Mouse (Mus musculus) mouse embryonic stem cell (cell line): Measurements from ENCODE around the gene Gbf1.

Experiments used
- in situ Hi-C, 2 experiments: fragments of 300-500 bp; cut with MboI; formaldehyde crosslinking; loops; 1 replicate in 1 of 2; 3 replicates in 1 of 2; pipeline ENCODE4 v1.14.3; 2019 to 2020; ENCODE audit warnings: low sequenced_read_pairs in 2 of 2, low pct_unique_long_range_greater_than_20kb in 1 of 2, mixed read lengths in 1 of 2; ENCODE audit not compliant: unreplicated experiment in 1 of 2

The Gbf1 gene

GRCm38 (mm10) chr19:46275307-46275706, 123.0 kb downstream of the Gbf1 start:
- in situ Hi-C loops, result no loop called here

- in situ Hi-C loops, result no loop called here
Measured at GRCm38 (mm10) chr19:46282081-46282849, 130.0 kb downstream of the Gbf1 start.

- in situ Hi-C loops, result no loop called here
Measured at GRCm38 (mm10) chr19:46284686-46285085, 132.4 kb downstream of the Gbf1 start.

- in situ Hi-C loops, result no loop called here
Measured at GRCm38 (mm10) chr19:46285631-46286030, 133.3 kb downstream of the Gbf1 start.

GRCm38 (mm10) chr19:46286047-46286446, 133.7 kb downstream of the Gbf1 start:
- in situ Hi-C loops, result no loop called here

GRCm38 (mm10) chr19:46286926-46287325, 134.6 kb downstream of the Gbf1 start:
- in situ Hi-C loops, result no loop called here

GRCm38 (mm10) chr19:46287566-46287965, 135.3 kb downstream of the Gbf1 start:
- in situ Hi-C loops, result no loop called here

- in situ Hi-C loops, result no loop called here
Measured at GRCm38 (mm10) chr19:46290535-46291105, 138.3 kb downstream of the Gbf1 start.

- in situ Hi-C loops, result no loop called here
Measured at GRCm38 (mm10) chr19:46296938-46297337, 144.6 kb downstream of the Gbf1 start.

- in situ Hi-C loops, result loop anchor here in 1 of 2 experiments (10.0 kb wide), 1 partner anchor 166 kb away; the partner anchor contains the start of gene Elovl3
Measured at GRCm38 (mm10) chr19:46300294-46301045, 148.2 kb downstream of the Gbf1 start.

GRCm38 (mm10) chr19:46302551-46302950, 150.2 kb downstream of the Gbf1 start:
- in situ Hi-C loops, result loop anchor here in 1 of 2 experiments (10.0 kb wide), 1 partner anchor 168 kb away; the partner anchor contains the start of gene Elovl3

GRCm38 (mm10) chr19:46303251-46304215, 151.2 kb downstream of the Gbf1 start:
- in situ Hi-C loops, result loop anchor here in 1 of 2 experiments (10.0 kb wide), 1 partner anchor 169 kb away; the partner anchor contains the start of gene Elovl3

- in situ Hi-C loops, result loop anchor here in 1 of 2 experiments (10.0 kb wide), 1 partner anchor 170 kb away; the partner anchor contains the start of gene Elovl3
Measured at GRCm38 (mm10) chr19:46304216-46304841, 152.0 kb downstream of the Gbf1 start, which contains the start of gene Nfkb2. Gene Nfkb2 (plus strand): TSS chr19:46304320.

GRCm38 (mm10) chr19:46304908-46305333, 152.6 kb downstream of the Gbf1 start:
- in situ Hi-C loops, result loop anchor here in 1 of 2 experiments (10.0 kb wide), 1 partner anchor 170 kb away; the partner anchor contains the start of gene Elovl3

GRCm38 (mm10) chr19:46305432-46306267, 153.3 kb downstream of the Gbf1 start:
- in situ Hi-C loops, result loop anchor here in 1 of 2 experiments (10.0 kb wide), 1 partner anchor 171 kb away; the partner anchor contains the start of gene Elovl3

- in situ Hi-C loops, result loop anchor here in 1 of 2 experiments (10.0 kb wide), 1 partner anchor 171 kb away; the partner anchor contains the start of gene Elovl3
Measured at GRCm38 (mm10) chr19:46306268-46306610, 153.9 kb downstream of the Gbf1 start.
